Mouse (Mus musculus) frontal cortex, postnatal 36 days (tissue): ENCODE results near the gene 6820408C15Rik.

ENCODE experiments used
- DNase-seq, 2 experiments: peaks; one replicate each; pipeline ENCODE4 v3.0.0; 2022; ENCODE audit warnings: low spot score in 2 of 2

The 6820408C15Rik gene

DNA sequence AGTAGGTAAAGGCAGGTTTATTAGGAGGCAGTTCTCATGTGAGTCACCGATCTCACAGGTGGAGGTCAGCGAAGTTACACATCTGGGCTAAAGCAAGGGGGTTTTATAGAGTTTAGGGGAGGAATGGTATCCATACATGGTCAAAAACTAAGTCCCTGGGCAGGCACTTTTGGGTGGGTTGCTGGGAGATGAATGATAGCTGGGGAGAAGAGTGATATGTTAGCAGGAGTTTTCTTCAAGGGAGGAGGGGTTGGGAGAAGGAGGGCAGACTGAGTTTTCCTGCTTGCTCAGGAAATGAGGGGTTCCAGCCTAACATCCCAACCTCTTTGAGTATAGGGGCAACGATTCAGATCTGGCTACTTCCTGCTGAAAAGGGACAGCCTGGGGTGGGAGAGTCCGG lies at the start of gene 6820408C15Rik:
Gene 6820408C15Rik, plus strand, starts transcription at position 301 of the 400 bp plus-strand sequence.
- DNase-seq = no peak

DNA sequence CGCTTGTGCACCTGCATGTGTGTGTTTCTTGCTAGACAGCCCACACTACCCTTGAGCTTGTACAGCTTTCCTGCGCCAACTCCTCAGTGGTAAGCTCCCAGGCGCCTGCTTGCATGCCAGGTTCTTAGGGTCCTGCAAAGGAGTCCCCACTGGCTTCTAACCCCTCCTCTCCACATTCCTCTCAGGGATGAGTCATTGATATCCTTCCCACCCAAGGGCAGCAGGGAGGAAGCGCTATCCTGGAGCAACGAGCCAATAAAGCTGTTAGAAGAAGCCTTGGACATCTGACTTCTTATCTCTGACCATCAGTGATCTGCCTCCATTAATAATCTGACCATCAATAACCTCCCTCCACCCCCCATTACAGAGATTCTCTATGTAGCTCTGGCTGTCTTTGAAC lies 47.5 kb upstream of the 6820408C15Rik start:
- no peak for DNase-seq

DNA sequence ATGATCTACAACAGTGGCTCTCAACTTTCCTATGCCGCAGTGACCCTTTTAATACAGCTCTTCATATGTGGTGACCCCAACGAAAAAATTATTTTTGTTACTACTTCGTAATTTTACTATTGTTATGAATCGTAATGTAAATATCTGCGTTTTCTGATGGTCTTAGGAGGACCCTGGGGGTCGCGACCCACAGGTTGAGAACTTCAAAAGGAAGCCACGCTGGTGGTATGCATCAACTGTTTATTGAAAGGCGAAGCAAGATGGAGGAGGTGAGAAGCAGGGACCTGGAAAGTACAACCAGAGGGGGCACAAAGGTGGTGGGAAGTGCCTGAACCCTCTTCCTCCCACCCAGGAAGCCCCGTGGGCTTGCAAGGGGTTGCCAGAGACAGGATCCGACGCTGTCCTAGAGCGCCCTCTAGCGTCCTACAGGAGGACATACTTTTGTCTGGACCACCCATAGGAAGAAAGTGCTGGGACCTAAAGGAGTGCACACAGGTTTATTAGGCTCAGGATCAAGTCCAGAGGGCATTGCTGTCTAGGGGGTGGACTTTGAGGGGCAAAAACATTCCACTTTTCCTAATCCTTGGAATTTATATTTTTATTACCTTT lies 46.8 kb upstream of the 6820408C15Rik start:
- peak; percentile 25 to 30 for DNase-seq

DNA sequence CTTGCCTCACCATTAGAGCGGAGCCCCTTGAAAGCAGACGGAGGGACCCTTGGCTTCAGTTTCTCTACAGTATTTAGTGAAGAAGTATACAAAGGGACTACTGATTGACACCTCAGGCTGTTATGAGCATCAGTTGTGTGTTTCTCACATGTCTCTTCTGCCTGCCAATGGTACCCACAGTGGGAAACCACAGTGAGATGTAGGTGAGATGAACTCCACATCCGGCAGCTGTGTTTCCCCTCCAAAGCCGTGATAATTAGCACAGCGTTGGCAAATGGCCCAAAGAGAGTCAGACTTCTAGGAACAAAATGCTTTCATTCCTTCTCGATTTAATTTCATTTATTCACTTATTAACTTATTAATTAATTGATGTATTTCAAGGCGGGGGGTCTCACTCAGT lies 43.3 kb upstream of the 6820408C15Rik start:
- DNase-seq = no peak

DNA sequence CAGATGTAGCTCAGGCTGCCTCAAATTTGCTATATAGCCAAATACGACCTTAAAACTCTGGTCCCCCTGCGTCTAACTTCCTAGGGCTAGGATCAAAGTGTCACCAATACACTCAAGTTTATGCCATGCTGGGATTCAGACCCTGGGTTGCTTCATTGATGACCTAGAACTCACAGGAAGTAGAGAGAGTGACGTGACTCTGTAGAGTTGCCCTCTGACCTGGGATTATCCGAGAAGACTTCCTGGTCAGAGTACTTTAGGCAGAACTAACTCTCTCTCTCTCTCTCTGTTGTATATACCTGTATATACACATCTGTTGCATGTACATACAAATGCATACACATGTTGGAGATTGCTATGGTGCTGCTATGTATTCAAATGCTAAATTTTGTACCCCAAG lies 42.7 kb upstream of the 6820408C15Rik start:
- DNase-seq = no peak

DNA sequence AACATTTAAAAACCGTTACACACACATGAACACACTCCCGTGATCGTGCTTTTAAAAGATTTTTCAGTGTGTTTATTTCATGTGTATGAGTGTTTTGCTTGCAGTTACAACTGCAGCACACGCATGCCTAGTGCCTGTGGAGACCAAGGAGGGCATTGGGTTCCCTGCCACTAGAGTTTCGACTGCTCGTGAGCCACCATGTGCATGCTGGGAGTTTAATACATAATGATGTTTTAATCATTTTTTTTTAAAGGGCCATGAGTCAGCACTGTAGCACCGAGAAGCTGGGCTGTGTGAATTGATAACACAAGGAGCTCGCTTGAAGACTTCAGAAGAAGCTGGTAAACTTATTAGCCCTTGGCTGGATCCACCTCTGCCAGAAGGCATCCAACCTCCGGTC lies 41.8 kb upstream of the 6820408C15Rik start:
- no peak for DNase-seq

DNA sequence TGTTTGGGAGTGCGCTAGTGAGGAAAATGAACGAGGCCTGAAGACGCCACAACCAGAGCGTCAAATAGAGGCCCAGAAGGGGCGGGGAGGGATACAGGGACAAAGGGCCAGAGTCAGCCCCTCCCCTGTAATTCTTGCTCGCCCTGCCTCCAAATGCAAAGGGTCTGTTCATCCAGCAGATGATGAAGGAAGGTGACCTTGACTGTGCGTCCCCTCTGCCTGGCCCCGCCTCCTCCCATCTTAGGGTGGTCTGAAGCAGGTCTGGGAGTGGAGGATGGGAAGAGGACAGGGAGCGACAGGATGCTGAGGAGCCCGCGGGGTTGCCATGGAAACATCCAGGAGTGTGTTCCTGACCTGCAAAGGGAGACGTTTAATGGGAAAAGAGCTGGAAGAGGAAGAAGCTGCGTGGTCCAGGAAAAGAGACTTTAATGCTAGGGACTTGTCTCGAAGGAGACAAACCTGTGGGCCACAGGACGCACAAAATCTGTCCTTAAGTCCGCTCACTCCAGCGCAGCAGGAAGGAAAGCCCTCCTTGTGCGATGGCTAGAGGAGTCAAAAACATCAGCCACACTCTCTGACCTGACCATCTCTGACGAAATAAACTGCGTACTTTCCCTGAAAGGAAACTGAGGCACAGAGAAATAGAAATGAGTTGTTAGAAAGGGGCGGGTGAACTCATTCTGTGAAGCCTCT lies 39.6 kb upstream of the 6820408C15Rik start:
- peak; percentile 44 to 54 for DNase-seq

DNA sequence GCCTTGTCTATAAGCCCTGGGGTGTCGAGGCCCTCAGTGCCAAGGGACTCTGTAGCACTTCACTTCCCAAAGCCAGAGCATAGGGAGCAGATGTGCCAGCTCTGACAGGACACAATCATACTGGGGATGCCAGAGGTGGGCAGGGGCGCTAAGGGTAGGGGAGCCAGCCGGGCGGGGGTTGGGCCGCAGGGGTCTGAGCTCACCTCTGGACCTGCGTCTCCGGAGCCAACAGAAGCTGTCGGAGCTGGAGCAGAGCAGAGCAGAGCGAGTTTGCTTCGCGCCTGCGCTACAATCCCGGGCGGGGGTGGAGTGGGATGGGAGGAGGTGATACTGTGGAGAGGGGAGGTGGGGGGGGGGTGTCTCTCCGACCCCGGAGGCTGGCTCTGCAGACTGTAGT lies 39.0 kb upstream of the 6820408C15Rik start, which contains the start of gene Nrsn2:
Gene Nrsn2, minus strand, starts transcription at position 294 of the 397 bp plus-strand sequence.
- DNase-seq = peak; percentile 42 to 54

DNA sequence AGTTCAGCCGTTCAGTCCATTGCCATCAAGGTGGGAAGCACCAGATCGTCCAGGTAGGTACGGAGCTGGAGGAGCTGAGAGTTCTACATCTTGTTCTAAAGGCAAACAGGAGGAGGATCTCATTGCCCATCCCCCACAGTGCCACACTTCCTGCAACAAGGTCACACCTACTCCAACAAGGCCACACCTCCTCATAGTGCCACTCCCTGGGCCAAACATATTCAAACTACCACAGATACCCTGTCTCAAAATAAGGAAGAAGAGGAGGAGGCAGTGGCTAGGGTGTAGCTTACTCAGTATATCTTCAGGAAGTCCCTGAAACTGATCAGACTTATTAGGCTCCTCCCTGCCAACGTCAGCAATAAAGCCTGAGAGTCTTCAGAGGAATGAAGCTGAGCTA lies 31.2 kb upstream of the 6820408C15Rik start:
- DNase-seq = no peak

DNA sequence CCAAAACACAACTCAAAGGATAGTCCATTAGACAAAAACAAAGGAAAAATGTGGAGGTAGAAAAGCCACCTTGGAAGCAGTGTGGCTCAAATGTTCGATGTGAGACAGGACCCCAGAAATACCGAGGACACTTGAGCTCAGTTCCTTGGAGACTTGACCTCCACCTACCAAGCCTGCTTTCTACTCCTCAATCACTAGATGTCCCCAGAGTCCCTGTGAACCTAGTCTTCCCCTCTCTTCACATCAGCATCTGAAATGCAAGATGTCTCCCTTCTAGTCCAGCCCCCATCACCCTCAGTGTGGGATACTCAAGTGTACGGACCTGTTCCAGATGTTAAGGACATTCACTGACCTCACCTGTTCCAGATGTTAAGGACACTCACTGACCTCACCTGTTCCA lies 22.6 kb upstream of the 6820408C15Rik start:
- DNase-seq = peak in 1 of 2 experiments; percentile 61

DNA sequence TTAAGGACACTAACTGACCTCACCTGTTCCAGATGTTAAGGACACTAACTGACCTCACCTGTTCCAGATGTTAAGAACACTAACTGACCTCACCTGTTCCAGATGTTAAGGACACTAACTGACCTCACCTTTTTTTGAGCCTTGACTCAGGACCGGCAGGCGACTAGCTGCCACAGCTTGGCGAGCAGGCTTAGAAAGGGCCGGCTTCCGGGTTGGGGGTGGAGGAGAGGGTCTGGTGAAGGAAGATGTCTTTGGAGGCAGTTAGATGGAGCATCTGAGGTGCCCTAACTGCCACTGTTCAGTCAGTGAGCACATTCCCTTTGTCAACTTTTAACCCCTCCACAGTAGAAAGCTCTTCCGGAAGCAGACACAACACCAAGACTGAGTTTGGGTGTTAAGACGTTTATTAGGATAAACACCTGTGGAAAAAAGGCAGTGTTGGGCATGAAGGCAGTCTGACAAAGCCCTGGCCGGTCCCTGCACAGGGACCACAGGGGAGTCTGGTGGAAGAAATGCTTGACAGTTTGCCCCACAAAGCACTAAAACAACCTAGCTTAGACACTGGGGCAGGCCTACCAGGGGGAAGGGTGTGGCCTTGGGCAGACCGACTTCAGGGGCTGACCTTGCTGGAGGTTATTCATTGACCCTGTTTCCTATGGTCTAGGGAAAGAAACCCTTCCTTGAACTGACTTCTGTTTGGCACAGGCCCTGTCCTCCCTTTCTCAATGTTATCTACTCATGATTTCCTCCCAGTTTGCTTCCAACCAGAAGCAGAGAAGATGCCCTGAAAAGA lies 22.0 kb upstream of the 6820408C15Rik start:
- no peak for DNase-seq

DNA sequence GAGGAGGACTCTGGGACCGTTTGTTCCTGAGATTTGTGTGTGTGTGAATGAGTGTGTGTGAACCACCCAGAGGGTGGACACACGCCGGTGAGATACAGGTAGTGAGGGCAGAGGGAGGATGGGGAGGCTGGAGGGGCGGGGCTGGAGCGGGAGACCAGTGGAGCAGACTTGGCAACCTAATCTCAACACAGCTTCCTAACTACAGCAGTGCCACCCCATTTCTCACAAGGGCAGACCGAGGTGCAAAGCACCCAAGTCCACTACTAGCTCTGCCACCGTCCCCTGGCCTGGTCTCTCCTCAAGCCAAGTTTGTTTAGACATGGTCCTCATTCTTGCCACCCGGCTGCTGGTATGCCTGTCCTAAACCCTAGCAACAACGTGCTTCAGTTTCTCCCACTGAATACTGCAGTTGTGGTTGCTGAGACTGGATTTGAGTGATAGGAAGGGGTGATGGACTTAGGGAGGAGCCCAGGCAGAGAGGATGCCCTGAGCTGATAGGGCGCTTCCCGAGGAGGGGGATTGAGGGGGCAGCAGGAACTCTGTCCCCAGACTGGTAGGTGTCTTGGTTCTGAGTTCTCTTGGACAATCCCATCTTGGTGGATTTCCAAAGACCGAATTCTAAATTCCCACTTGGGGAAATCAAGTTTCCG lies 20.0 kb upstream of the 6820408C15Rik start:
- no peak for DNase-seq

DNA sequence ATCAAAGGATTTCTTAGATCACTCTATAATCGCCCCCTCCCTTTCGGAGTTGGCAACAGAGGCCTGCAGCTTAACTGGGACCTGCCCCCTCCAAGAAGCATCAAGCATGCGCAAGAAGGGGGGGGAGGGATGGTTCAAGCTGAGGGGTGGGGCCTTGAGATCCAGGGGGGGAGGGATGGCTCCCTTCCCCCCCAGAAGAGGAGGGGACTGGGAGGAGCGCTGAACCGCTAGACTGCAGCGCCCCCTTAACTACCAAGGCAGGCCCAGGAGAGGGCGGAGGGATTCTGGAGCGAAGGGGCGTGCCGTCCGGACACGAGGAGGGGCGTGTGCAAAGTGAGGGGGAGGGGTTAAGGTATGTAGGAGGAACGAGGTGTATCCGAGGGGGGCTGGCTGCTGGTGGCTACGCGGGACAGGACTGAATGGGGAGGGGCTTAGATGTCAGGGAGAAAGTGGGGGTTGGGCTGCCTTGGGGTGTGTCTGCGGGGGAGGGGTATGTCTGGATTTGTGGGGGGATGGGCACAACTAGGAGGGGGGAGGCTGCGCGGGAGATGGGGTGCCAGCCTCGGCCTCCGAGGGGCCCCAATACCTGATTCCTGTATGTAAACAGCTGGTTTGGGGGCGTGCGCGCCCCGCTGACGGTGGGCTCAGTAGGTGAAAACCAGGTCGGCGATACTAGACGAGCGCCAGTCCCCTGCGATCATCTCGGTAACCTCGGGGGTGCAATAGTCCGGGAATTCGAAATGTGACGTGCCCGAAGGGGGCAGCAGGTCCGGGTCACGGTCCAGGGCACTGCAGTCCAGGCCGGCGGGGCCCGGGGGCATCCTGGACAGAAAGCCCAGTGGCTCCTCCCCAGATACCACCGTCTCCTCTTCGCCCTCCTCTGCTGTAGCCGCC lies 19.0 kb upstream of the 6820408C15Rik start:
- DNase-seq = peak; percentile 86 to 87

DNA sequence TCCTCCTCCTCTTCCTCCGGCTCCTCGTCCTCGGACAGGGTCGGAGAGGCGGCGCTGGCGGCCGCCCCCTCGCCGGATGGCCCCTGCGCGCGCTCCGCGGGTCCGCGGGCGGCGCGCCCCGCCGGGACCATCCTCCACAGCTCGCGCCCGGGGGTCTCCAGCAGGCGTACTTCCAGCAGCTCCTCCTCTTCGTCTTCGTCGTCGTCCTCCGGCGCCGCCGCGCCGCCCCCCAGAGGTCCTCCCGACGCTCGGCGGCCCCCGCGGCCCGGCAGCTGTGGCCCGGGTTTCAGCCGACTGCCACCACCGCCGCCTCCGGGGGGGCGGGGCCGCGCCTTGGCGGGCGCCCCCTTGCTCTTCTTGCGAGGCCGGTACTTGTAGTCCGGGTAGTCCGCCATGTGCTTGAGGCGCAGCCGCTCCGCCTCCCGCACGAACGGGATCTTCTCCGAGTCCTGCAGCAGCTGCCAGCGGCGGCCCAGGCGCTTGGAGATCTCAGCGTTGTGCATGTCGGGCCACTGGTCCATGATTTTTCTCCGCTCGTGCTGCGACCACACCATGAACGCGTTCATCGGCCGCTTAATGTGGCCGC lies 18.3 kb upstream of the 6820408C15Rik start:
- peak; percentile 79 to 90 for DNase-seq

DNA sequence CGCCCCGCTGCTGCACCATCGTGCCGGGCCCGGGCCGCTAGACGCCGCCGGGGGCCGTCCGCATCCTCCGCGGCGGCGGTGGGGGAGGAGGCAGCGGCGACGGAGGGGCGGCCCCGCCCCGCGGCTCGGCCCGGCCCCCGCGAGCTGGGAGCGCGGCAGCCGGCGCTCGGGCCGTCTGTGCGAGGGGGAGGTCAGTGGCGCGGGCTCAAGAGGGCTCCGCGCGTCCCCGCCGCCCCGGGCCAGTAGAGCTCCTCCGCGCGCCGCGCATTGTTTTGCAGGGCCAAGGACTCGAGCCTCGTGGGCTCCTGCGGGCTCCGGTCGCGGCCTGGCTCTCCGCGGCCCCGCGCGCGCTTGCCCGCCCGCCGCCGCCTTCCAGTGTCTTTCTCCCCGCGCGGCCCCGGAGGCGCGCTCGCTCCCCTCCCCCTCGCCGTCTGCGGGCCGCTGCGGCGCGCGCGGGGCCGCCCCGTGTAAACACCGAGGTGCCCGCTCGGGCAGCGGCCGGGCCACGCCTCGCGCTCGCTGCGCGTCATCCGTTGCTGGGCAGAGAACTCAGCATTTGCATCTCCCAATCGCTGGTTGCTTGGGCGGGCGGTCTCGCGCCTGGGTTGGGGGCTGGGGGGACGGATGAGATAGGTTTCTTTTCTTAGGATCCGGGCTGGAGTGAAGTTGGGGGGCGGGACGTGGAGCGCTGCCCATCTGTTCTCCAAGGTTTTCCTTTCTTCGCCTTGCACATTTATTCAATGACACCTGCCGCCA lies 17.5 kb upstream of the 6820408C15Rik start, which contains the start of gene Sox12:
Gene Sox12, minus strand, starts transcription at position 384 of the 756 bp plus-strand sequence.
- DNase-seq = peak; percentile 94 to 98

DNA sequence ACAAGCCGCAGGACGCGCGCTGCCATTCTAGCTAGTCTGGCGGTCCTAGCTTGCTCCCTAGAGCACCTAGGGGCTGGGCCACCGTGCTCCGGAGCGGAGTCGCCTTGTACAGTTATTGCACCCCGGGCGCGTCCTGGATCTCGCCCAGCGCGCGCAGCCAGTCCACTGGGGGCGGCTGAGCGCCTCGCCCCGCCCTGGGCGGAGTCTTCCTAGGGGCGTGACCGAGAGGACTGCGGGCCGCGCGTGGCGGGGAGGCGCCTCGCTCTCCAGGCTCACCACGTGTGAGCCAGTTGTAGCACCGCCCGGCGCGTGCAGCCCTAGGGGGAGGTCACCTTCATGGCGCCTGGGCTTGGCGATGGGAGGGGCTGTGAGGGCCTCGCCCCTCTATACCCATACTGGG lies 16.7 kb upstream of the 6820408C15Rik start:
- peak; percentile 88 to 91 for DNase-seq

DNA sequence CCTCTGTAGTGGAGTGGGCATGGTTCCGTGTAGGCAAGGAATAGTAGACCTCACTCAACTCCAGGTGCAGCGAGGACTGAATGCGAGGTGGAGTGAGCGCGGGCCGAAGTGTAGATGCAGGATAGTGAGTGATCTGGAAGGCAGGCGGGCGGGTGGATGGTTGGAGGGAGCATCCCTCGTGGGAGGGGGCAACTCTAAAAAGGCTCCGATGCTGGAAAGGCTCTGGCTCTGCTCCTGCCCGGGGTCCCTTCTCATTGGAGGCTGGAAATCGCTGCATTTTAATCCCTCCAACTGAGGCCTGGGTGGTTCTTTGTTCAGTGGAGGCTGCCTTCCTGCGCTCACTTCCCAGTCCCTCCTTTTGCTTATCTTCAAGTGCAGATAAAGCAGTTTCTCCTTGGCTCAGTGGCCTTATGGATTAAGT lies 16.3 kb upstream of the 6820408C15Rik start:
- DNase-seq = no peak

DNA sequence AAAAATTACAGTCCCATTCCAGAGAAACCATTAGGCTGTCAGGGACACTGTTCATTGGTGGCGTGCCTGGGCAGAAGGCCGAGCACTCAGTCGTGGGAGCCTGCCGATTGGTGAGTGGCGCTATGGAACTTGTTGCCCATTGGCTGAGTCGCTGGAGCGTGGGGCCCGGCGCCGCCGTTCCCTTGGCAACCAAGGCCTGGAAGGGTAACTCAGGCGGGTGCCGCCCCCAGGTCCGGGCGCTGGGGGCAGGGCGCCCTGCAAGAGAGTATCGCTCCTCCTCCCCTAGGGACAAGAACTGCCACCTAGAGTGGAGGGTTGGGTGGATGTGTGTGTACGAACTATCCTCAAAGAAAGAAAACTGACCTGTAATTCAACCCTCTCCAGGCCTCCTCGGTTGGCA lies 9.3 kb upstream of the 6820408C15Rik start:
- peak; percentile 95 to 98 for DNase-seq

DNA sequence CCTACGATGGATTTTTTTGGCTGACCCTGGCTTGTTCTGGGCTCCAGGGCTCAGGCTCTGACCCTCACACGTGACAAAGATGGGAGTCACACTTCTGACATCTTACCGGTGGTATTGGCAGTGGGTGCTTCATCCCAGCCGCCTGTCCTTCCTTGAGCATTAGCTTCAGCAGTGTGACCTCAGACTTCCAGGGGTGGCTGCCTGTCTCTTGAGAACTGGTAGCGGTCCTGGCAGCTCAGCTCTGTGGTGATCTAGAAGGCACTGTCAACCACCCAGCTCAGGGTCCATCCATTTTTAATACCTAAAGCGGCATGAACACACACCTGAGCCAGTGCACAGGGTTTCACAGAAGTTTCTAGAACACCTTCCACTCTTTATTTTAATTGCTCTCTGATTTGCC lies 5.6 kb upstream of the 6820408C15Rik start:
- DNase-seq = no peak

DNA sequence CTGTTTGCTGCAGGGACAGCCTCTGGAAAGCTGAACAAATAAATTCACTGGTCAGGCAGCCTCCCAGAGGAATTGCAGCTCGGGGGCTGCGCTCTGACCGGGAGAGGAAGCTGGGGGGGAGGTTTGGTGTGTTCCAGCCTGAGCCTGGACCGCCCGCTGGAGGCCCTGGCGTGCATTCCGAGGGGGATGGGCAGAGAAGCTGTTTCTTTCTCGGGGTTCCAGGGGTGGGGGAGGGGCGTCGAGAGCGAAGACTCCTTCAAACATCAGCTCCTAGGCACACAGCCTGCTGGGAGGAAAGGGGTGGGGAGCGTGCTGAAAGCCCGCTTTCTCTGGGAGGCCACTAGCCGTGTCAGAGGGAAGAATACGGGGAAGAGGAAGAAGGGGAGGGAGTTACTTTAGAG lies 4.4 kb upstream of the 6820408C15Rik start:
- DNase-seq = peak; percentile 66 to 73
